Mouse (Mus musculus): ENCODE measurements at regions not wholly inside any gene's neighbourhood (a gene's known extent, or its start where the extent isn't known, plus 50 kb on each side); places are given as distances from the start of the nearest gene placed in this dataset.

DNA sequence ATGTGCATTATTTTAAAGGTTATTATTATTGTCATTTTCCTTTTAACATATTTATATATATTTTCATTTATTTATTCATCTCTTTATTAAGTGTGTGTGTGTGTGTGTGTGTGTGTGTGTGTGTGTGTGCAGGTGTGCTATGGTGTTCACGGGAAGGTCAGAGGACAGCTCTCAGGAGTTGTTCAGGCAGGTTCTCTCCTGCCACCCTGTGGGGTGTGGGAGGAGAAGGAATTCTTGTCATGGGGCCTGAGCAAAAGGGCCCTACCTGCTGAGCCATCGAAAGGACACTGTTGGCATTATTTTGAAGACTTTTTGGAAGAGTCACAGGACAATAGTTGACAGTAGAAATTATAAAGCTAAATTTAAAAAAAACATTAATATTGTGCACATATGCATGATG is 216.4 kb upstream of the Gadl1 start:
- Histone ChIP-seq H3K9ac (replicated peaks; ENCODE audit: low read length, poor library complexity, severe bottlenecking) (no peak overlapping the region), H3K27ac (ENCODE audit: low read depth, low read length) (no peak overlapping the region), H3K4me2 (ENCODE audit: low read depth, low read length, poor library complexity, severe bottlenecking) (no peak overlapping the region), H3K4me1 (ENCODE audit: insufficient read depth, low read length) (no peaks in the 10 kb centered on the region), H3K4me3 (ENCODE audit: low read depth, low read length) (no peak overlapping the region), H3K27me3 (ENCODE audit: insufficient read depth, low read length) (no peaks in the 10 kb centered on the region), H3K36me3 (ENCODE audit: insufficient read depth, low read length) (no peaks in the 10 kb centered on the region), H3K9me3 (ENCODE audit: low read length) (no peaks in the 10 kb centered on the region)
- ATAC-seq (ENCODE audit: low FRiP score) = no peak
- 68% methylated on average over 2 of the region's 2 CpGs for WGBS
- DNase-seq (ENCODE audit: low spot score) = no peak
- peak; percentile 39 for TF ChIP-seq CTCF (IDR thresholded peaks at IDR 0.05)

DNA sequence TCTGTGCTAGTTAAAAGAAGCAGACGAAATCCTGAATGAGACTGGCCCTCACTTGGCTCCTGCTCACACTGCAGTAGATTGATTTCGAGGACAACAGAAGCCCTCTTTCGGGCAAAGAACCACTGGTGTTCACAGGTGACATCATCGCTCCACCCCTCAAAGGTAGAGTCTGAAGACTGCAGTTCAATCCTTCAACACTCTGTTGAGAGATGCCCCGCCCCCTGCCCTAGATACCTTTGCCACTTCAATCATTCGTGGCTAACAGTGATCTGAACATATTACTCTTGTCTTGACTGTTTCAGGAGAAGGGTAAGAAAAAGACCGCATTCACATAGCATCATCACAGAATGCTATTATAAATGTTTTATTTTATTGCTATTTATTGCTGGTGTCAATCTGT is 205.5 kb upstream of the Gadl1 start:
- DNase-seq (ENCODE audit: low spot score) = no peak
- no peak for TF ChIP-seq CTCF (IDR thresholded peaks at IDR 0.05)
- Histone ChIP-seq H3K27ac (ENCODE audit: low read depth, low read length) (no peak overlapping the region), H3K4me2 (ENCODE audit: low read depth, low read length, poor library complexity, severe bottlenecking) (no peak overlapping the region), H3K4me1 (ENCODE audit: insufficient read depth, low read length) (peaks cover 7% of the 10 kb centered on the region; the same call in 1 of the 2 replicates), H3K36me3 (ENCODE audit: insufficient read depth, low read length) (no peaks in the 10 kb centered on the region), H3K4me3 (ENCODE audit: low read depth, low read length) (no peak overlapping the region), H3K9me3 (ENCODE audit: low read length) (no peaks in the 10 kb centered on the region), H3K27me3 (ENCODE audit: insufficient read depth, low read length) (no peaks in the 10 kb centered on the region), H3K9ac (replicated peaks; ENCODE audit: low read length, poor library complexity, severe bottlenecking) (no peak overlapping the region)
- no peak for ATAC-seq (ENCODE audit: low FRiP score)
- WGBS = 97% methylated on average over 7 of the region's 7 CpGs

DNA sequence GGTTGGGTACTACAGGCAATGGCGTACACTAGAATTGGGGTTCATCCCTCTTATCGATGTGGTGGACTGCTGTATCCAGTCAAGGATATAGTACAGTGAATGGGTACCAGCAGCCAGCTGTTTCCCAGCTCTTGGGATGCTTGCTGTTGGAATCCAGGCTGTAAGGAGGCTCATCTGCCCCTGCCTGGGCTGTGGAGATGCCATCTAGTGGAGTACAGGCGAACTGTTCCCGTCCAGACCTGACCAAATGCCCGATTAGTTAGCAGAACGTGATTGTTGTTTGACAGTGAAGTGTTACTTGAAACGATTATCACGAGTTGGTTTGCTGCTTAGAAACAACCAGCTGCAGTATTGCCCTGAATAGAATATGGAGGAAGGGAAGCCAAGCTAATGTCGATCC is 205.0 kb upstream of the Gadl1 start:
- H3K27ac ChIP-seq (ENCODE audit: low read depth, low read length) = no peak overlapping the region
- H3K36me3 ChIP-seq (ENCODE audit: insufficient read depth, low read length) = no peaks in the 10 kb centered on the region
- H3K27me3 ChIP-seq (ENCODE audit: insufficient read depth, low read length) = no peaks in the 10 kb centered on the region
- H3K9ac ChIP-seq (replicated peaks; ENCODE audit: low read length, poor library complexity, severe bottlenecking) = no peak overlapping the region
- H3K9me3 ChIP-seq (ENCODE audit: low read length) = no peaks in the 10 kb centered on the region
- 39% methylated on average over 9 of the region's 9 CpGs for WGBS
- no peak for ATAC-seq (ENCODE audit: low FRiP score)
- no peak overlapping the region for H3K4me2 ChIP-seq (ENCODE audit: low read depth, low read length, poor library complexity, severe bottlenecking)
- peak; percentile 53 for DNase-seq (ENCODE audit: low spot score)
- TF ChIP-seq CTCF (IDR thresholded peaks at IDR 0.05) = peak; percentile 78
- H3K4me1 ChIP-seq (ENCODE audit: insufficient read depth, low read length) = peaks cover 7% of the 10 kb centered on the region; the same call in 1 of the 2 replicates
- H3K4me3 ChIP-seq (ENCODE audit: low read depth, low read length) = no peak overlapping the region

DNA sequence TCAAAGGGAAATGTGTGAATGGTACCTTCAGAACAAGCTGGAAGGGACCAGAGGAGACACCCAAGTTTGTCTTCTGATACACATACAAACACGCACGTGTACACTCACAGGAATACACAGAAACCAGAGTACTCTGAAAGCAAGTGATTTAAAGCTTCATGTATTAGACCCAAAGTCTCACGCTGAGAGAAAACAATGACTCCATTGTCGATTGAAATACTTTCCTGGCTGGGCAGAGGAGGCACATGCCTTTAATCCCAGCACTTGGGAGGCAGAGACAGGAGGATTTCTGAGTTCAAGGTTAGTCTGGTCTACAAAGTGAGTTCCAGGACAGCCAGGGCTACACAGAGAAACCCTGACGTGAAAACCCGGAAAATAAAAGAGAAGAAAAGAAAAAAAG is 203.5 kb upstream of the Gadl1 start:
- WGBS = 88% methylated on average over 6 of the region's 6 CpGs

DNA sequence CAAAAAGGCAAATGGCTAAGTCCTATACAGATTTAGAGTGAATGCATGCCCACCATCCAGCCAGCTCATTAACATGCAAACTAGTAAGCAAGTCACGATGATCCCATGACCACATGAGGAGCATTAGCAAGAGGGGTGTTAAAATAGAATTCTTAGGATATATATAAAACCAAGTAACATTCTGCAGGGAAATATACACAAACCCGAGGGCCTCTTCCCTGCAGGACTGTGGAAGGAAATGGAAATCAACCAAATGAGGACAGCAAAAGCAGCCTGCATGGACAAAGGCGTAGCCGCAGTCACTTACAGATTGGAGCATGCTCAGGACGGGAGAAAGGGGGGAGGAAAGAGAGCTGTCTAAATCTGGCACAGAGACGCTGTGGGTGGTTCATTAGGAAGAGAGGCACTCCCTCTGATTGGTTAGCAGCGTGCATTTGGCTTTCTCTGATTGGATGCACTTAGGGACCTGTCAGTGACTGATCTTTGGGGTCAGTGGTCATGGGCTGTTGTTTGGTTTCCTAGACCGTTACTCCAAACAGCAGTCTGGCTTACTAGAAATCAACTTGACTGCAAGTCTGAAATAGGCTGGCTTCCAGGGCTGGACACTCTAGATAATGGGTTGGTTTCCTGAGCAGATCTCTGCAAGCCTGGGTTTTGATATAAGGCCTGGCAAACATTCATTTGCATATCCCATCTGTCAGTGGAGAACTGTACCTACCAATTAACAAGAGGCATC is 200.9 kb upstream of the Gadl1 start:
- peaks cover 4% of the 10 kb centered on the region; the same call in 1 of the 2 replicates for H3K4me1 ChIP-seq (ENCODE audit: insufficient read depth, low read length)
- no peak overlapping the region for H3K4me3 ChIP-seq (ENCODE audit: low read depth, low read length)
- no peaks in the 10 kb centered on the region for H3K36me3 ChIP-seq (ENCODE audit: insufficient read depth, low read length)
- H3K27ac ChIP-seq (ENCODE audit: low read depth, low read length) = no peak overlapping the region
- H3K27me3 ChIP-seq (ENCODE audit: insufficient read depth, low read length) = no peaks in the 10 kb centered on the region
- no peak overlapping the region for H3K4me2 ChIP-seq (ENCODE audit: low read depth, low read length, poor library complexity, severe bottlenecking)
- H3K9ac ChIP-seq (replicated peaks; ENCODE audit: low read length, poor library complexity, severe bottlenecking) = no peak overlapping the region
- DNase-seq (ENCODE audit: low spot score) = peak; percentile 84
- TF ChIP-seq CTCF (IDR thresholded peaks at IDR 0.05) = no peak
- peak; percentile 80 for ATAC-seq (ENCODE audit: low FRiP score)
- 19% methylated on average over 8 of the region's 8 CpGs for WGBS
- no peaks in the 10 kb centered on the region for H3K9me3 ChIP-seq (ENCODE audit: low read length)

More for the DNA sequence above, 203.5 kb upstream of the Gadl1 start:
- ATAC-seq (ENCODE audit: low FRiP score) (no peak), DNase-seq (ENCODE audit: low spot score) (no peak)
- H3K9ac ChIP-seq (replicated peaks; ENCODE audit: low read length, poor library complexity, severe bottlenecking) = no peak overlapping the region
- H3K36me3 ChIP-seq (ENCODE audit: insufficient read depth, low read length) = no peaks in the 10 kb centered on the region
- peaks cover 7% of the 10 kb centered on the region; the same call in 1 of the 2 replicates for H3K4me1 ChIP-seq (ENCODE audit: insufficient read depth, low read length)
- H3K27me3 ChIP-seq (ENCODE audit: insufficient read depth, low read length) = no peaks in the 10 kb centered on the region
- H3K4me3 ChIP-seq (ENCODE audit: low read depth, low read length) = no peak overlapping the region
- H3K4me2 ChIP-seq (ENCODE audit: low read depth, low read length, poor library complexity, severe bottlenecking) = no peak overlapping the region
- no peaks in the 10 kb centered on the region for H3K9me3 ChIP-seq (ENCODE audit: low read length)
- H3K27ac ChIP-seq (ENCODE audit: low read depth, low read length) = no peak overlapping the region
- no peak for TF ChIP-seq CTCF (IDR thresholded peaks at IDR 0.05)

DNA sequence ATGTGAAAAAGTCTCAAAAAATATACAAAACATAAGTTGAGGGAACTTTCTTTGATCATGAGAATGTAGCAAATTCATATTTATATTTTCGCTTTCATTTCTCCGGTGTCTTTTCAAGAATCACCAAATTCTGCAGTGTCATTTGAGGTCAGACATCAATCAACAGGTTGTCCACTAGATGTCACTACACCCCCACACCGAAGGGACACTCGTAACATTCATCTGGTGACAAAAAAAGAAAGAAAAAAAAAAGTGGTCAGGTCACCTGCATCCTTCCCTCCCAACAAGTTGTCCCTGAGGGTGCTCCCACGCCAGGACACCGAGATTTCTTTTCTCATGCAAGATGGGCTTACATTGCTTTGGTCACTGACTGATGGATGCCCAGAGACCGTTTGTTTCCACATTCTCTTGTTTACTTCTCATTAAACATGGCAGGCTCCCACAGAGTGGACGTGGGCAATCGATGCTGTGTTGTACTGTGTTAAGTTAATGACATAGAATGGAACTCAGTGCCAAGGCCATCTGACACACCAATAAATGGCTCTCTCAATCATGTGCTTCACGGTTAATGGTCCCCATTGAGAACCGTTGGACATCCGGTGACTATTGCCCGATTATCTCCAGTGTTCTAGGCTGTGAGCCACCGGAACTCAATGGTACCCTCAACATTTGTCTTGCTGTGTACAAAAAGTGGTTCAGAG is 199.1 kb upstream of the Gadl1 start:
- Histone ChIP-seq H3K36me3 (ENCODE audit: insufficient read depth, low read length) (no peaks in the 10 kb centered on the region), H3K27me3 (ENCODE audit: insufficient read depth, low read length) (no peaks in the 10 kb centered on the region), H3K4me2 (ENCODE audit: low read depth, low read length, poor library complexity, severe bottlenecking) (no peak overlapping the region), H3K9me3 (ENCODE audit: low read length) (no peaks in the 10 kb centered on the region), H3K4me3 (ENCODE audit: low read depth, low read length) (no peak overlapping the region), H3K4me1 (ENCODE audit: insufficient read depth, low read length) (peaks cover 4% of the 10 kb centered on the region; the same call in 1 of the 2 replicates), H3K9ac (replicated peaks; ENCODE audit: low read length, poor library complexity, severe bottlenecking) (no peak overlapping the region), H3K27ac (ENCODE audit: low read depth, low read length) (no peak overlapping the region)
- no peak for ATAC-seq (ENCODE audit: low FRiP score)
- peak; percentile 48 for DNase-seq (ENCODE audit: low spot score)
- peak; percentile 79 for TF ChIP-seq CTCF (IDR thresholded peaks at IDR 0.05)
- 79% methylated on average over 14 of the region's 14 CpGs for WGBS
